Mouse (Mus musculus) heart, postnatal 0 days (tissue): ENCODE results near the gene Inpp4a.

Experiments
- CTCF ChIP-seq: IDR thresholded peaks from 2 replicates; pipeline ENCODE4 v1.5.1; 2016; ENCODE audit warnings: antibody characterized with exemption, control low read depth, low read depth
- EP300 ChIP-seq: IDR thresholded peaks from 2 replicates; pipeline ENCODE4 v1.6.1; 2016; ENCODE audit warnings: antibody characterized with exemption, low read depth

DNA sequence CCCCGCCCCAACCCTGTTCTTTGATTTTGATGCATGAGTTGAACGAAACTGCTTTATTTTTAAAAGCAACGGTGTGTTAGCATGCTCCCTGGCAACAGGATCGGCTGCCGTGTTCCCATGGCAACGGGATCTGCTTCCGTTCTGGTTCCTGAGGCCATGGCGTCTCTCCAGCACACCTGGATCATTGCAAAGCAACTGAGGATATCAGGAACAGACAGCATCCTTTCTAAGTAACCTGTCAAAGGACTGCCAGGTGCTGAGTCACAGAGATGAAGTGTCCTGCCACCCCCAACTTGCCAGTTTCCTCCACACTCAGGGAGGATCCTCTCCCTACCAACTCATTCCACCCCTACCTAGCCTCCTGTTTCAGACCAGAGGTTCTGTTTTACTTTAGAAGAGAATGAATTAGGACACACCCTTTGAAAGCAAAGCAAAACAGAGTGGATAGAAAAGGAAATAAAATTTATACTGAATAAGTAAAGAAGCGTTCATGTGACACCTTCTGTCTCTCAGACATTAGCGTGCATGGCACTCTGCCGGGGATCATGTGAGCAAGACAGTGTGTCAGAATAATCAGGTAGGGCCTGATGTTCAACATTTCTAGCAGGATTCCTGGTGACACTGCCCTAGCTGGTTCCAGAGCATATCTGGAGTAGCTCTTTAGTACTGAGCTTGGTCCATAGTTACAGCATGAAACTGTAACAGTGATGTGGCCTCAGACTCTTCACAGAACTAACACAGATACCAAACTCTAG lies 11.3 kb upstream of the Inpp4a start:
- TF ChIP-seq EP300 (no peak), CTCF (no peak)
